Mouse (Mus musculus) spleen, adult 2 months (tissue): ENCODE measurements at regions not wholly inside any gene's neighbourhood (a gene's known extent, or its start where the extent isn't known, plus 50 kb on each side); places are given as distances from the start of the nearest gene placed in this dataset.

ENCODE experiments used
- CTCF ChIP-seq: fragments of 200-500 bp; IDR thresholded peaks from 2 replicates; pipeline ENCODE4 v1.5.1; 2011; ENCODE audit warnings: mild to moderate bottlenecking, inconsistent platforms; ENCODE audit not compliant: insufficient read depth, insufficient read length, insufficient replicate concordance; ENCODE audit errors: extremely low read depth
- POLR2A ChIP-seq: fragments of 200-500 bp; IDR thresholded peaks from 2 replicates; pipeline ENCODE4 v1.6.1; 2011; ENCODE audit warnings: low read depth, low read length, inconsistent platforms

DNA sequence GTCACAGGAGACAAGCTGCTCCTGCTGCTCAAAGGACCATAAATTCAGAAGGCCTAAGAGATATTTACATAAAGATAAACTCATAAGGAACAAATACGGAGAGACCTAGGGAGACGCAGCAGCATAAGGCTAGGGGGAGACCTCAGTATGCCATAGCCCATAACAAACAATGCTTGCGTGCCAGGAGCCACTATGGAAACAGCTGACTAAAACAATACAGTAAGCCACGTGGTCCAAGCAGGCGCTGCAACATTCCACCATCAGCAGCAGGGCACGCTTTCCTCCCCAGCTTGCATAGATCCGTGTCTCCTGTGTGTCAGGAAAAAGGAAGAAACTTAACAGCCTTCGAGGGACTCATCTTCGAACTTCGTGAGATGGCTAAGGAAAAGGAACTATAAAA, 143.1 kb downstream of the Syk start:
- TF ChIP-seq POLR2A = no peak
- TF ChIP-seq CTCF = no peak
